Mouse (Mus musculus): ENCODE measurements around the gene Efcab8.

Gene Efcab8

GRCm38 (mm10) chr2:153779394-153779981 lies at the start of gene Efcab8:
TSS of gene Efcab8 (plus strand) at chr2:153779931.
- DNase-seq (ENCODE audit: low read depth, low spot score): no peak

GRCm38 (mm10) chr2:153734033-153734432 lies 45.7 kb upstream of the Efcab8 start:
- no peak for DNase-seq (ENCODE audit: low read depth, low spot score)

- DNase-seq (ENCODE audit: low read depth, low spot score): peak; percentile 97
Measured at GRCm38 (mm10) chr2:153740500-153741436, 39.0 kb upstream of the Efcab8 start, which contains the start of gene Mapre1. TSS of gene Mapre1 (plus strand) at chr2:153741274.

- DNase-seq (ENCODE audit: low read depth, low spot score): peak; percentile 39
Measured at GRCm38 (mm10) chr2:153741437-153742065, 38.2 kb upstream of the Efcab8 start.

GRCm38 (mm10) chr2:153747994-153748393 lies 31.7 kb upstream of the Efcab8 start:
- no peak for DNase-seq (ENCODE audit: low read depth, low spot score)

GRCm38 (mm10) chr2:153750363-153750762 lies 29.4 kb upstream of the Efcab8 start:
- no peak for DNase-seq (ENCODE audit: low read depth, low spot score)

GRCm38 (mm10) chr2:153762121-153762520 lies 17.6 kb upstream of the Efcab8 start:
- DNase-seq (ENCODE audit: low read depth, low spot score): no peak

- DNase-seq (ENCODE audit: low read depth, low spot score): no peak
Measured at GRCm38 (mm10) chr2:153767484-153767883, 12.2 kb upstream of the Efcab8 start.

GRCm38 (mm10) chr2:153768881-153769280 lies 10.8 kb upstream of the Efcab8 start:
- no peak for DNase-seq (ENCODE audit: low read depth, low spot score)

GRCm38 (mm10) chr2:153772950-153773349 lies 6.8 kb upstream of the Efcab8 start:
- DNase-seq (ENCODE audit: low read depth, low spot score): no peak

- DNase-seq (ENCODE audit: low read depth, low spot score): no peak
Measured at GRCm38 (mm10) chr2:153775472-153775871, 4.3 kb upstream of the Efcab8 start.

- peak; percentile 21 for DNase-seq (ENCODE audit: low read depth, low spot score)
Measured at GRCm38 (mm10) chr2:153778638-153779362, 931 bp upstream of the Efcab8 start.

GRCm38 (mm10) chr2:153781181-153781580 lies 1.4 kb downstream of the Efcab8 start:
- no peak for DNase-seq (ENCODE audit: low read depth, low spot score)

GRCm38 (mm10) chr2:153784668-153785067 lies 4.9 kb downstream of the Efcab8 start:
- DNase-seq (ENCODE audit: low read depth, low spot score): peak; percentile 13

- no peak for DNase-seq (ENCODE audit: low read depth, low spot score)
Measured at GRCm38 (mm10) chr2:153793366-153793765, 13.6 kb downstream of the Efcab8 start.

- DNase-seq (ENCODE audit: low read depth, low spot score): no peak
Measured at GRCm38 (mm10) chr2:153795090-153795489, 15.4 kb downstream of the Efcab8 start.

- DNase-seq (ENCODE audit: low read depth, low spot score): peak; percentile 11
Measured at GRCm38 (mm10) chr2:153807464-153807863, 27.7 kb downstream of the Efcab8 start.

GRCm38 (mm10) chr2:153808146-153808545 lies 28.4 kb downstream of the Efcab8 start:
- no peak for DNase-seq (ENCODE audit: low read depth, low spot score)

- DNase-seq (ENCODE audit: low read depth, low spot score): no peak
Measured at GRCm38 (mm10) chr2:153808841-153809240, 29.1 kb downstream of the Efcab8 start.

GRCm38 (mm10) chr2:153809921-153810320 lies 30.2 kb downstream of the Efcab8 start:
- DNase-seq (ENCODE audit: low read depth, low spot score): no peak

GRCm38 (mm10) chr2:153822005-153822543 lies 42.3 kb downstream of the Efcab8 start:
- DNase-seq (ENCODE audit: low read depth, low spot score): no peak

Data from skeletal muscle tissue, adult 2 months (tissue).